Mouse (Mus musculus): ENCODE measurements around the gene Phf3.

GRCm38 (mm10) chr1:30783741-30784140 lies 90.0 kb downstream of the Phf3 start:
- TF ChIP-seq CTCF (IDR thresholded peaks at IDR 0.05; ENCODE audit: insufficient read depth, low read depth, low read length) = no peak
- TF ChIP-seq POLR2A (IDR thresholded peaks at IDR 0.05; ENCODE audit: insufficient read depth, low read depth, low read length) = no peak
